Mouse (Mus musculus) ovary, postnatal 36 days (tissue): ENCODE measurements around the gene Cacna1e.

ENCODE experiments used
- DNase-seq: peaks from one replicate; pipeline ENCODE4 v3.0.0; 2022; ENCODE audit warnings: low spot score, mixed read lengths

Cacna1e gene

DNA sequence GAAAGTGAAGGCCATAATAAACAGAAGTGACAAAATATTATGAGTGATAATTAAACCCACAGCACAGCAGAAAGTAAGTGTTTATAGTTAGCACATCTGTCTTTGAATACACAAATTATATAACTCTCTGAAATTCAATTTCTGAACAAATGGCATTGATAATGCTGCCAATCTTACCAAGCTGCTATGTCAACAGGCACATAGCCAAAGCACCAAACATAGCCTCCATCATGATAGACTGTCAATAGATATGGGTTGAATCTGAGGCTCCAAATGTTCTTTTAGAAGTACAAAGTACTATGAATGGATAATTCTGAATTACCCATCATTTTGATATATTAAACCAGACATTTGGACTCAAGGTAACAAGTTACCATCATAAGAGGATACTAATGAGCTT, 372.6 kb downstream of the Cacna1e start:
- no peak for DNase-seq

DNA sequence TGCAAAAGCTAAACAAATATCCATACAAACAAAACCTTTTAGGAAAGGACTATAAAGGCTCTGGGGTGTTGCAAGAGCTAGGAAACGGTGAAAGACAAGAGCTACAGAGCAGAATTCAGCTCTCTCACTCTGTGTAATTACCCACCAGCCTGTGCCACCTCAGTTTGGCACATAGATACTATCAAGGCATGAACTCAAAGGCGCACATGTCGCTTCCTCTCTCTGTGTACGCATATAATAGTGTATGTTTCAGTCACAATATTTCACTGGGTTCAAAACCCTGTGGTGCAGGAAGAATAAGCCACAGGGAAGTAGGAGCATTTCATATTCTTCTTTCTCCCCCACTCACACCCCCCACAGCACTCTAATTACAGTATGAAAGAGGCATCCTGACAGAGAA, 380.3 kb downstream of the Cacna1e start:
- no peak for DNase-seq

DNA sequence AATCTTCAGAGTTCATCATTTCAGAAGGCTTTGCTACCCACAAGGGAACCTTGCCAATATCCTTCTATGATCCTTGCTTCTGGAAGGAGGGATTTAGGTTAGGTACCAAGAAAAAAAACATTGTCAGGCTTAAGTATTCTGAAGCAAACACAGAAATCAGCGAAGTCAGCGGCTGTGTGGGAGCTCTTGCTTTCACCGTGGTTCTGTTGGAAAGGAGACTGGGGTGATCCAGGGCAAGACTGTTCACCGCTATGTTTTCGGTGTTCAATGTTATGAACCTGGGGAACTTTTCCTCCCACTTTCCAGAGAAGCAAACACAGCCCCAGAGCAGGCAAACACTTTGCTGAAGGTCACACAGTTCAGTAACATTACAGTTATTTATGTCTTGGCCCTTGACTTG, 383.4 kb downstream of the Cacna1e start:
- peak; percentile 11 for DNase-seq

DNA sequence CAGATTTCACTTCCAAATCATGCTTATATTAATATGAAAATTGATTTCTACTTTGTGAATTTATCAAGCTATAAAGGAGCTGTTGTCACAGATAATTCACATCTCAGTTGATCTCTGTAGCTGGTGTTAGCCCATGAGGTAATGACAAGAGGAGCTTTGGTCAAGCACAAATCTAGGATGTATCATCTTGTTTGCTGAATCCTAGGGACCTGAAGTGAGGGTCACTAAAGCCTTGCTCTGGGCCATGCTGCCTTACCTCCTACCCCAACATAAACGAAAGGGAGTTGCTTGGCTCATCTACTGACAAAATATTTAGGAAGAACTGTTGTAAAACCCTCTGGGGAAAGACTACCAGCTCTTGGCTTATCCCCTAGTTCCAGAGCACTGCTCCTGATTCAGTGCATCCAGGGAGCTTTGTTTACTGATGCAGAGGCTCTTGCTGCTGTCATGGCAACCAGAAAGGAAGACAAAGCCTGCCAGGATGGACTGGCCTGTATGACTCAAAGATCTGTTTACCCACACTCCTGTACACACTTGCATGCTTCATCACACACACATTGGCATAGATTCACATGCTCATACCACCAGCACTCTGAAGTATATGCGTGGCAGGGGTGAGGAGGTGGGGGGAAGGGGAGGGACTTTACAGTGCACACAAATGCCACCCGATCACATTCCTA, 384.0 kb downstream of the Cacna1e start:
- no peak for DNase-seq

DNA sequence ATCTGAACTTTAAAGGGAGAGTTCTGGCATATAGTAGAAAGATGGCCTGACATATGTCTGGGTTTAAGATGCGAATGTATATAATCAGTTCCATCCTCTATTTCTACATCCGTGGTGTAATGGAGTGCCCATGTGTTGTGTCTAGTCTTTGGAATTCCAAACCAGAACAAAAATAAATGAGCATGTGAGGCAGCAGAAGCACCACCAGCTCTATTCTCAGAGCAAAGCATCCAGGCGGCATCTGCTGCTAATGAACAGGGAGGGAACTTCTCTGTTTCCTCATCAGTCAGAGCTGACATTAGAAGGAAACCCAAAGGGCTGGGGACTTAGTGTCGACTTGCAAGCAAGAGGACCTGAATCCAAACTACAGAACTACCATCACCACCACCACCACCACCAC, 385.5 kb downstream of the Cacna1e start:
- no peak for DNase-seq

DNA sequence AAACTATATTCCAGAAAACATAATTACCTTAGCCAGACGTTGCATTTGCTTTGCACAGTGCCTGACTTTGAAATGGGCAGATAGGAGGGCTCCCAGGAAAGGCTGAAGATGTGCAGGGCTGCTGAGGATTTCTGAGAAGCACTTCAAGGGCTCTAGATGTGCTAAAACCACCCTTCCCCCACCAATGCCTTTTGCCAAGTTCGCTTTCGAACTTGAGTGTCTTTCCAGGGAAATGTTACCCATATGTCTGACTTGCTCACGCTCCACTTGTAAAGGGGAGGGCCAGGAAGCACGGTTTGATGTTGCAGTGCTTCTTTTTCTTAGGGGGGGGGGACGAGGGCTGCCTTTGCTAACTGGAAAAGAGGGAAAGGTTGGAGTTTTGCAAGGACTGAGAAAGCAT, 393.2 kb downstream of the Cacna1e start:
- DNase-seq, result no peak

DNA sequence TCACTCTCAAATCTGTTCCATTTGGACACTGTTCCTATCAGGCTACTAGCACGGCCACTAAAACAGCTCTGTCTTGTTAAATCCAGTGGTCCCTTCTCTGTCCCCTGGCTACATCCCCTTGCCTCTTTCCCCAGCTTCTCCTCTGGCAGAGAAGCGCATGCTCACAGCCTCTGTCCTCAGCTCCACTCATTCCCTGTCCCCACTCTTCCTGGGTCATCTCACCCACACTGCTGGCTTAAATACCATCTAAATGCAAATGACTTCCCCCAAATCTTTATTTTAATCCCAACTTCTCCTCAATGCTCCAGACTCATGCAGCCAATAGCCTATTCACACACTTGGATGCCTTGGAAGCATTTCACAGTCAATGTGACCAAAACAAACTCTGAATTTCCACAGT, 407.6 kb downstream of the Cacna1e start:
- no peak for DNase-seq

DNA sequence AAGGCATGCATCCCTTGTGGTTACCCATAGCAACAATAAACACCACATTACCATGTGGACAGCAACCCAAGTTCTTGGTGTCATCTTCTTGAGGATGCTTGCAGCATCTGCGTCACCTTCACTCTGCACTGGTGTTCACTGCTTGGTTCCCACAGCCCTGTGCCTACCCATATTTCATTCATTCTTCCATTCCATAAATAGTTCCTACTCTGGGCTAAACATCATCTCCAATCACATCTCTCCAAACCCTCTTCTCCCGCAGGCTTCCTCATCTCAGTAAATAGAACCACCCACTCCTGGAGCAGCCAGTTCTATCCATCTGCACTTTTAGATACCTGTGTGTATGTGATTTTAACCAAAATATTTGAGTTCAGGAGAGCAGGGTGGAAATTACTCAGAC, 408.6 kb downstream of the Cacna1e start:
- no peak for DNase-seq

DNA sequence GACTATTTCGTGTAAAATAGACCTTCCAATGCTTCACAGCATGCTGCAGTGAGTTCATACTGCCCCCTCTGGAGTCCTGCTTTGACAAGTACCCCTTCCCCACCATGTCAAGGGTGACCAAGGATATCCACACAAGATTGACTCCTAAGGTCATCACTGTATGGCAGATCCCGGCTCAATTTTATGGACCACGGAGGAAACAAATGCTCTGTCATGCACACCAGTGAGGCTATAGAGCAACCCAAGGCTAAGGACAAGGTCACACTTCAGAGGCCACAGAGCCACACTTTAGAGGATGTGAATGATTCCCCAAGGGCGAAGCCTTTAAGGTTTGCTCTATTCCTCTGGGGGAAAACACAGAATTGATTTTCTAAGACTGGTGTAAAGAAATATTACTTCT, 410.1 kb downstream of the Cacna1e start:
- no peak for DNase-seq

DNA sequence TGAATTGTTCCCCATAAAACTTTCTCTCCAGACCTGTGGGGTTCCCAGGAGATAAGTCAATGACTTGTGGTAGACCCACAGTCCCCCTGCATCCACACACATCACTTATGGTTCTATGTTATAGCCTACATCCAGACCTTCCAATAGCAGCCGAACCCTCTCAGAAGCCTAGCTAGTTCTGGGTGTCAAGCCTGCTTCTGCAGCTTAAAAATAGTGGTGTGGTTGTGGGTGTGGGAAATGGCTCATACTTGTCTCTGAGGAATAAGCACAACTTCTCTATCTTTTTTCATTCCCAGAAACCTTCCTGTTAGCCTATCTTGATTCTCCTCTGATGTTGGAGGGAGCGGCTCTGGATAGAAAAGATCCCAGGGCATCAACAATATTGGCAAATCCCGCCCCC, 417.0 kb downstream of the Cacna1e start:
- DNase-seq, result no peak

DNA sequence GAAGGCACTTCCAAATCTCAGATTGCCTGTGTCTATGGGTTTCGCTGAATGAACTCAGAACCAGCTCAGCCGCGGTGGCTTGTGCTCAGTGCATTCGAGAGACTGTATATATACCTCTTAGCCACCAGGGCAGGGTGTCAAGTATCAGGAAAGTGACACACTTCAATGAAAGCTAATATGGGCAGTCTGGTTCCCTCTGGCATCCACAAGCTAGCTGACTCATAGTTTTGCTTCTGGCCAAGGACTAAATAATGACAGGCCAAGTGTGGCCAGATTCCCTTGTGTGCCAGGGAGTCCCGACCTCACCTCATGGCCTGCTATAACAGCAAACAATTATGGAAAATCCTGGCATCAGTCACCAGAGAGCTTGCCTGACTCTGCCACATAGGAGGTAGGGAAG, 422.8 kb downstream of the Cacna1e start:
- no peak for DNase-seq

DNA sequence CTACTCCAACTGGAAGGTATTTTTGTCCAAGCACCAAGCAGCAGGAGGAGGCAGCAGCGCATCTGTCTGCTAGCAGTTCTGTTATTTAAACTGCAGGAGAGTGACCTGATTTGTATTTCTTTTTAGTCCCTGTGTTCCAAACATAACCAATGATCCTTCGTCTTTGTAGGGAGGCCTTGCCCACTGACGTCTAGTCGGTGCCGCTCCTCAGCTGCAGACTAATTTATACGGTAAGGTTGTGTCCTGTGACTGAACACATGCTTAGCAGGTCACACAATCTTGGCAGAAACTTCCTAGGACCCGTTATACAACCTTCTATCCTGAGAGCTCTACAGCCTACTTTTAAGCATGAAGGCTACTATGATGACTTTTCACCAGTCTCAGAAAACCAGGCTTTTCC, 424.2 kb downstream of the Cacna1e start:
- DNase-seq, result no peak

DNA sequence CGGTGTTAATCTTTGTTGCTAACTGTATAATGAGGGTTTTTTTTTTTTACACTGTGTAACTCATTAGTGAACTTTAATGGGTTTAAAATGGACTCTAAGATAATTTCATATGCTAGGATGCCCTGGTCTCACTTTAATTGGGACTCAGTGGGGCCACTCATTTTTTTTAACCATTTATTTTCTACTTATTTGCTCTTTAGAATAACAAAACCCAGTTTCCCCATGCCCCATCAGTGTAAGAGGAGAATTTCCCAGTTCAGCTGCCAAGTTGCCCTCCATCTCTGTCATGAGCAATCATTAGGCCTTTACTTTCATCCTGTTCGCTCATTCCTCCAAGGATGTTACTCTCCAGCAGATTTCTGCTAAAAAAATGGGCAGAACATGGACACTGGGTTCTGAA, 425.7 kb downstream of the Cacna1e start:
- DNase-seq, result no peak

DNA sequence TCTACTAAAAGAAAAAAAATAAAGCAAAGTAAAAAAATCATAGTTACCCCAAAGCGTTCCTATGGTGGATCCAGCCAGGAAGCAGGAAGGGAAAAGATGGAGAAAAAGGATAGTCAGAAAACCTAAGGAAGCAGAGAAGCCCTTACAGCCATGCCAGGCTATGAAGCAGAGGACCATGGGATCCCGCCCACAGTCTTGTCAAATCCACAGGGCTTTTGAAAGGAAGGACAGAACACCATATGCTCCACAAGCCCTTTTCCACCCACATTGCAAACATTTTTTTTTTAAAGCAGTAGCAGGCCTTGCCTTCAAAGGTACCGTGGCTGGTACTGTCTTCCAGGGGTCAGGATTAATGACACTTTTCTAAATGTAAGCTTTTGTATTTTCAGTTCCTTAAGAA, 433.5 kb downstream of the Cacna1e start:
- DNase-seq, result no peak

DNA sequence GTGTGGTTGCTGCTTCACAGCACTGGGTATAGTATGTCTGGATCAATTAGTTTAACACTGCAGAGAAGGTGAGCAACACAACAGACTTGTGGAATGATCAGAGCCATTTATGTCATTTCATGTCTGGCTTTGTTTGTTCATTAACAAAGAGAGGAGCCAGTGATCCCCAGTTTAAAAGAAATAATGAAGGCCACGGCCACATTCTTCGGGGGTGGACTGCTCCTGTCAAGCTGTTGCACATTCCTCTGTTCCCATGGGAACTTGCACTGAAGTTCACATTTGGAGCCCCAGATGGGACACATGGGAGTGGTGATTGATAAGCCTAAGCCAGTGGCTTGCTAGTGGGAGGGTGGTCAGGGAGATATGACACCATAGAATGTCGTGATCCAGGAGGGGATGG, 437.8 kb downstream of the Cacna1e start:
- DNase-seq, result no peak

DNA sequence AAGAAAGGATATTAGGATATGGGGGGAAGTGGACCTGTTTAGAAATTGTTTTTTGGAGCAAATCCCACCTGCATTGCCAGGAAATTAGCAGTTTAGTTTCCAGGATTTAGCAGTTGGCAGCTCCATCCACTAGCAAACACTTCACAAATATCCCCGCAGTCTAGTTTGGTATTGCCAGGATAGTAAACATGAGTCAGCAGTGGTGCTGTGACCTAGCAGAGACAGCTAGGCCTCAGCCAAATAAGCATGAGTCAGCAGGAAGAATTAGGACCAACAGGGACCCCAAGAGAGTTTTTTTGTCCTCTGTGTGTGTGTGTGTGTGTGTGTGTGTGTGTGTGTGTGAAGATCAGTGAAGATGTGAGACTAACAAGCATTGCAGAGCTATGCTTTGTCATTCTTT, 450.8 kb downstream of the Cacna1e start:
- no peak for DNase-seq

DNA sequence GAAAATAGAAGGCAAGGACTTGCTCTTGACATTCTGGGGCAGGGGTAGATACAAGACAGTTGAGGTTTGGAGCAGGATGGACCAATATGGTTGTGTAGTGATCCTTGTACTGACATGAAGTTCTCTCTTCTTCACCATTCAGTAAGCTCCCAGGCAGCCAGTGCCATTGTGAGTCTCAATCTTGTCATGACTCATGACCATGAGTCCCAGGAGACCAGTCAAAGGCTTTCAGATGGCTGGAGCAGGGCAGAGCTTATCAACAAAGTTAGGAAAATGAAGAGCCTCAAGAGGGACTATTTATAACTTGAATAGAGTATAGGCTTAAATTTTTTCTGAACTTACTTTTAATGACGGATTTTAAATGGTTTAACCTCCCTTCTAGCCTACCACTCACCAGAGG, 451.2 kb downstream of the Cacna1e start:
- no peak for DNase-seq

DNA sequence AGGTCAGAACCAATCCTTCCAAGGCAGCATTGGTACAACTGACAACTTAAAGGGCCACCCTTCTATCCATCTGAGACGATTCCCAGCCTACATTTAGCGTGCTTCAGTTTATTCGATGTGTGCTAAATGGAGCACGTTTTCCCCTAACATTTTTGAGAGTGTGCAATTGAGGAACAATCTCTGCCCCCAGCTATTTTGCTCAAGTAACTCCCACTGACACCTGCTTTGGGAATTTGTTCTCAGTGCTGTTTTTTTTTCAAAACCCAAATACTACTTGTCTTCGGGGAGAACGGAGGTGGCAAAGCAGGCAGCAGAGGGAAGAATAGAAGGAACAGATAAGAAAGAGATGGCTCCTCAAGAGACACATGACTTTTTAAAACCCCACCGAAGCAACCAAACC, 456.0 kb downstream of the Cacna1e start:
- DNase-seq, result no peak

DNA sequence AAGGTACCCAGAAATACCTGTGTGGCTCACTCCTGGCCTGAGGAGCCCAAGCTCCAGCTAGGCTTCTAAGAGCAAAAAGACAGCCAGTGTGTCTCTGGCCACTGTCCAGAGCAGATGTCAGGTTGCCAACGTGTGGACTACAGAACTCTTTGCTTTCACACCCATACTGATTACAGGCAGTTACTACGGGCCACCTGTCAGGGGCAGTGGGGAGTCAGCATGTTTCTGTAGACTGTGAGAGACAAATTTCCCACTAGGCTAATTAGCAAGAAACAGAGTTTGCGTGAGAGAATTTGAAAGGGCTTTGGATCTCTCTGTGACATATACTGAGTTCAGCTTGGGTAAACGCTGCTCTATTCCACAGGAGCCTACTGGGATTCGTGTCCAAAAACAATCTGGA, 466.0 kb downstream of the Cacna1e start:
- peak; percentile 7 for DNase-seq

DNA sequence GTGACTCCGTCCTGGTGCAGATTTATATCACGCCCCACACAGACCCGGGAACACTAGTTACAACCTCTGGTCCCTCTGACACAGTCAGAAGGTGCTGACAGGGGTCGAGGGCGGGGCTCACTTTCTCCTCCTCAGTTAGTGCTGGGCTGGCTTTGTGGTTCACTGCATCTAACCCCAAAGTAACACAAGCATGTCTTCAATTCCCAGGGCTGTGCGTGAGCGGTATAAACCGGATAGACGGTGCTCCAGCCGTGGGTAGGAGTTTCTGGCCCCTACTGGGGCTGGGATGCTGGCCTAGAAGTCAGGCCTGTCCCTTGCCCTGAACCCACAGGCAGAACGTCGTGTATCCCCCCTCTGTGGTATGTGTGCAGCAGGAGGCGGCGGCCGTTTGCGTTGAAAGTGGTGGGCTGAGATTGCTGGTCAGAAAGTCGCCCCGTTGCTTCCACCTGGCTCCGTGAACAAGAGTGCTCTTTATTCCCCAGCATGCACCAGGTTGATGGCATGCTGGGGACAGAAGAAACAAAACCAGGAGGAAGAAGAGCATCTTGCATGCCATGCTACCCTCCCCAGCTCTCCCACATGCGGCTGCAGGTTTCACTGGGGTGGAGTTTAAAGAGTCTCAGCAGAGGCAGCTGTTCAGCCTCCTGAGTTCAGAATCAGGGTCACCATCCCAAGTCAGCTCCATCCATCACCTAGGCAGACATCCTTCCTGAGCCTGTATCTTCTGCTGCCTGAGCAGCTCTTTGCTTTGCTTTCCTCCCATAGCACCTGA, 467.7 kb downstream of the Cacna1e start:
- DNase-seq, result no peak

DNA sequence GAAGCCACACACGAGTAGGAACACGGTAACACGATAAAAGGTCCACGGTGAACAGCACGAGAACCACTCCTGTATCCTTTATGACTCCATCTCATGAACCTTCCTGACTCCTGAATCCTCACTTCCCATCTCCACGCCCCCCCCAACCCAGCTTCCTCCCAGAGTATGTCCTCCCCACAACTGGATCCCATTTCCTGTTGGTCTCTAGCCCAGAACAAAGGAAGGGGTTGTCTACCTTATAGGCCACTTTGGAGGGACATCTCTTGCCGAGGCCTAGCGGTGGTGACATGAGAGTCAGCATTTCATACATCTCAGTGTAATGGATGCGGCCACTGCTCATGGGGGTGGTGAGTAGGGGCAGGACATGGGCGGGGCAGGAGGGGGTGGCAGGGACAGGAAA, 468.5 kb downstream of the Cacna1e start:
- no peak for DNase-seq

DNA sequence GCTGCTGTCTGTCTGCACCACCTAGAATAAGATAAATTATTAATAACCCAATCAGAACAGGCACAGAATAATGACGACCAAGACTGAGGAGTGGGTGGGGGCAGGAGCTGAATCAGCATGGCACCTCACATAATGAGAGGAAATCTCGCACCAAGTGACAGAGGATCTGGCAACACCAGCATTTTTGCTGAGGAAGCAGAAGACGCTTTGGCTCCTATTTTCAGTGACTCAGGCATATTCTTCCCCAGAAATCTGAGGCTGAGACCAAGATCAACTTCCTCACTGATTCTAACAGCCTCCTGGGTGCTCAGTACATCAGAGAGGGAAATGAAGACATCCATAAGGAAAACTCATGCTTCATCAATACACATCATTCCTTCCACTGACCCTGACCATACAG, 471.2 kb downstream of the Cacna1e start:
- DNase-seq, result no peak

DNA sequence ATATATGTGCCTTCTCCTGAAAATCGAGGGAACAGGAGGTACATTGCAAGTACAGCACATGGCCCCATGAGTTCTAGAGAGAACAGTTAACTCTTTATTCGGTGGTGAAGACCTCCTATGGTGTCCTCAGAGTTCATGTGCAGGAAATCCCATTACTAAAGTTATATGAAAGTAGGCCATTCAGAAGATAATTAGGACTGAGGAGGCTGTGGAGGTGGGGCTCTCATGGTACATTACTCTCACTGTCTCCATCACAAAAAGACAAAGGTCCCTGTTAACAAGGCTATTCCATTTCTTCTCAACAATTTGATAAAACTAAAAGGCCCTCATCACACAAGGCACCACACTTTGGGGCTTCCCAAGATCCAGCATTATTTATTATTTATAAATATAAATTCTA, 475.2 kb downstream of the Cacna1e start:
- no peak for DNase-seq

DNA sequence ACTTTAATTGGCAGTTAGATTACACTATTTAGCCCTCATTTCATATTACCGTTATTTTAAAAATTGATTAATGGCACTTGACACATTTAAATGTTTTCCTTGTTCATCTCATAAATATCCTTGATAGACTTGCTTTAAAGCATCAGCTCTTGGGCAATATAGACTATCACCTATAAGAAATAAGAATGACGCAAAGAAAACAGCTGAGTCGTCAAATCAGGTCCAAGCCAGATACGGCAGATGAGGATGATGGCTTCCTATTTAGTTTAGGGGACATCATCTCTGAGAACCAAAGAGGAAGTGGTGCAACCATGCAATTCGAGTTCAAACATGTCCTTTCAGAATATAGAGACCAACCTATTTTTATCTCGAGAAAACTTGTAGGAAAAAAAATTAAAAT, 492.3 kb downstream of the Cacna1e start:
- DNase-seq, result no peak
